Mouse (Mus musculus) spleen, adult 2 months (tissue): Measurements from ENCODE around the gene Crp.

Experiments
- CTCF ChIP-seq: fragments of 200-500 bp; IDR thresholded peaks from 2 replicates; pipeline ENCODE4 v1.5.1; 2011; ENCODE audit warnings: mild to moderate bottlenecking, inconsistent platforms; ENCODE audit not compliant: insufficient read depth, insufficient read length, insufficient replicate concordance; ENCODE audit errors: extremely low read depth
- POLR2A ChIP-seq: fragments of 200-500 bp; IDR thresholded peaks from 2 replicates; pipeline ENCODE4 v1.6.1; 2011; ENCODE audit warnings: low read depth, low read length, inconsistent platforms

DNA sequence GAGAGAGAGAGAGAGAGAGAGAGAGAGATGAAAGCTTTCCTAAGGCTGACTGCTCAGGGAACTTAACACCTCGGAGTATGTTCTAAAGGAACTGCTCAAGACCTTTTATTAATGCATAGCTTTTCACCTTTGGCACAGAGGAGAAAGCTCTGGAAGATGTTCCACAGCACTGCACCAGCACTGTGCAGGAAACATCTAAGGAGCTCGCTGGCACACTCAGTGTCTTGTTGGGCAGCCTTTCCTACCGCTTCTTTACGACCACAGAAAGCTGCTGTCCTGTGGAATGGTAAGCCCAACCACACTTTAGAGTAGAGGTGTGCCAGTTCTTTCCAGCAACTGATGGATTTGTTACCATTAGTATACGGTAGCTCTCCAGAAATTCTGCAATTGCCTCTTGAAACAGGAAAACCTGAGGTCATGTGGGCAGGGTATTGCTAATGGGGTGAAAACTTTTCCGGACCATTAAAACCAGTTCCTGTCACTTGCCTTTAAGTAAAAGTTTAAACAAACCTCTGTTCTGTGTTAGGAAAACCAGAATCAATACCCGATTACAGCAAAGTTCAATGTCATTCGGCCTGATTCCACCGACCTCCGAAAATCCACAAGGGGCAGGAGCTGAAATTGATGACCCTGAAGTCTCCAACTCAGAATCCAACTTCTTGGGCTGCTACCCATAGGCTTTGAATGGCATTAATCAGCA lies 46.4 kb upstream of the Crp start:
- TF ChIP-seq CTCF: no peak
- TF ChIP-seq POLR2A: no peak
